Mouse (Mus musculus): Measurements from ENCODE around the gene Mpeg1.

GRCm38 (mm10) chr19:12500124-12500523 is 39.5 kb downstream of the Mpeg1 start:
- TF ChIP-seq TAL1 (IDR thresholded peaks at IDR 0.05; ENCODE audit: low read length), result no peak
- TF ChIP-seq GATA1 (IDR thresholded peaks at IDR 0.05; ENCODE audit: low read length), result no peak
